Mouse (Mus musculus): ENCODE measurements around the gene Scp2d1. TPM values are rescaled to one million over a fixed set of nuclear protein-coding genes. Genes with fewer than 3 reads are reported as not detected.

Gene Scp2d1
- polyA plus RNA-seq, 1 experiment from 2014 or later: not detected

- no peaks in the 10 kb centered on the region for H3K36me3 ChIP-seq
- H3K4me3 ChIP-seq: no peak overlapping the region
- 76% methylated on average over 8 of the region's 8 CpGs for WGBS
- H3K4me2 ChIP-seq: no peak overlapping the region
- H3K27ac ChIP-seq: no peak overlapping the region
- ATAC-seq (ENCODE audit: low FRiP score): no peak
- no peak overlapping the region for H3K9ac ChIP-seq
- H3K9me3 ChIP-seq: no peaks in the 10 kb centered on the region
- H3K4me1 ChIP-seq (replicated peaks): no peaks in the 10 kb centered on the region
- H3K27me3 ChIP-seq: no peaks in the 10 kb centered on the region
These were observed 5.1 kb downstream of the Scp2d1 start for GRCm38 (mm10) chr2:144828457-144828985.

GRCm38 (mm10) chr2:144836667-144837311, 13.3 kb downstream of the Scp2d1 start:
- Histone ChIP-seq H3K4me1 (replicated peaks) (no peaks in the 10 kb centered on the region), H3K9ac (no peak overlapping the region), H3K27ac (no peak overlapping the region), H3K4me3 (no peak overlapping the region), H3K9me3 (no peaks in the 10 kb centered on the region), H3K27me3 (no peaks in the 10 kb centered on the region), H3K36me3 (no peaks in the 10 kb centered on the region), H3K4me2 (no peak overlapping the region)
- ATAC-seq (ENCODE audit: low FRiP score): no peak
- 91% methylated on average over 5 of the region's 5 CpGs for WGBS

- Histone ChIP-seq H3K9me3 (no peaks in the 10 kb centered on the region), H3K36me3 (no peaks in the 10 kb centered on the region), H3K4me1 (replicated peaks) (no peaks in the 10 kb centered on the region), H3K4me3 (no peak overlapping the region), H3K9ac (no peak overlapping the region), H3K27ac (no peak overlapping the region), H3K4me2 (no peak overlapping the region), H3K27me3 (no peaks in the 10 kb centered on the region)
- 86% methylated on average over 3 of the region's 3 CpGs for WGBS
- ATAC-seq (ENCODE audit: low FRiP score): no peak
These were observed 13.8 kb downstream of the Scp2d1 start for GRCm38 (mm10) chr2:144837312-144837679.

GRCm38 (mm10) chr2:144868827-144869226, 45.4 kb downstream of the Scp2d1 start:
- 83% methylated on average over 2 of the region's 2 CpGs for WGBS
- no peaks in the 10 kb centered on the region for H3K4me1 ChIP-seq (replicated peaks)
- no peak for ATAC-seq (ENCODE audit: low FRiP score)

More at GRCm38 (mm10) chr2:144868827-144869226, 45.4 kb downstream of the Scp2d1 start:
- Histone ChIP-seq H3K4me2 (no peak overlapping the region), H3K27ac (no peak overlapping the region), H3K27me3 (no peaks in the 10 kb centered on the region), H3K4me3 (no peak overlapping the region), H3K9ac (no peak overlapping the region), H3K36me3 (no peaks in the 10 kb centered on the region), H3K9me3 (no peaks in the 10 kb centered on the region)

Other genes starting within 250 kb of the Scp2d1 start
- 63.3 and 67.3 TPM in 2 replicates for gene Smim26, start 229.6 kb upstream of the Scp2d1 start, polyA plus RNA-seq (2015; fragmentation: Nextera tagmentation; extraction: Ambion mirVana)
- 85.8 and 88.9 TPM in 2 replicates for gene Dtd1, start 223.8 kb upstream of the Scp2d1 start, polyA plus RNA-seq (2015; fragmentation: Nextera tagmentation; extraction: Ambion mirVana)